Mouse (Mus musculus) layer of hippocampus, adult 11-12 months (tissue): Measurements from ENCODE around the gene Vmn1r212.
"Not testable (repeated sequence)": the region's sequence is repeated elsewhere in the genome, so short reads cannot be mapped to it uniquely, and the experiment has no call there.

ENCODE experiments used
- DNase-seq: peaks from one replicate; pipeline ENCODE4 v3.0.0; 2022; ENCODE audit warnings: low spot score

Vmn1r212 gene

DNA sequence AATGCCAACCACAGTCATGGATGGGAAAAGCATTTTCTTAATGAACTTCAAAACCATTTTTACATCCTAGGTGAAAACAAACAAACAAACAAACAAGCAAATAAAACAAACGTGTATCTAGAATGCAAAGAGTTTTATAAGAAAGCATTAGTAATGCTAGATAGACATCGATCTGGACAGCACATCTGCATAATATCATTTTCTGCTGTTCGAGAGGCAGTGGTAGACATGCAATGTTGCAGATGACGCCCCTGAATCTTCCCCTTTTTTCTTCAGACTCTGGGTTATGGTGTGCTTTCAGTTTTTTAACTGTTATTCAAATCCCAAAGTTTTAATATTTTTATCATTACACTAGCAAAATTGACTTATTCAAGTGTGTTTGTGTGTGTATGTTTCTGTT, at the start of gene Vmn1r212:
Gene Vmn1r212, minus strand, starts transcription at position 101 of the 400 bp plus-strand sequence.
- no peak for DNase-seq

DNA sequence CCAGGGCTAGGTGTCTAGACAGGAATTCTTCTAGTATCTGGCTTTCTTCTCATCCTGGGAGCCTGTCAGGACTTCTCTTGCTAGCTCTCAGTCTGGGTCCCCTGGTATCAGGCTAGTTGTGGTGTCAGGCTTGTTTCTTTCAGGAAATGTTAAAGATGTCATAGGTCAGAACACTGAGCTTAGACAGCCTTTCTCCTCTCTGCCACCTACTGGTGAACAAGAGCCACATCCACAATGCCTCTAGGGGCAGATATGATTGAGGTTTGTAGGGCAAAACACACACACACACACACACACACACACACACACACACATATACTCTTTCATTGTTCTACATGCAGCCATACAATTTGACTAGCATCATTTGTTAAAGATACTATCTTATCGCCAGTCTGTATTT, 4.7 kb downstream of the Vmn1r212 start:
- no peak for DNase-seq

DNA sequence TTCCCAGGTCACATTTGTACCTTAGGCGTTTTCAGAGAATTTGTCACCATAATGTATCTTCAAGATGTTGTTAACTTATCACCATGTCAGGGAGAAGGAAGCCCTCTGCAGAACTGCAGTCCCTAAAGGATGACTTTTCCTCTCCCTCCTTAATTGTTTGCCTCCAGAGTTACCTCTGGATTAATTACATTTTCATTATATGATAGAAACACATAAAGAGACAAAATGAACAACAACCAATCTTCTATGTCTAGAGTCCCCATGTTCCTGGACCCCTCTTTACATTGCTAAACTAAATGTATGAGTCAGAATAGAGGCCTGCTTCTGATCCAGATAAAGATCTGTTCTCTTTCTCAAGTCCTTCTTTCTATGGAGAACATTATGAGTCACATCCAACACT, 26.5 kb downstream of the Vmn1r212 start, which contains the start of gene Vmn1r211:
Gene Vmn1r211, minus strand, starts transcription at position 101 of the 400 bp plus-strand sequence.
- no peak for DNase-seq

DNA sequence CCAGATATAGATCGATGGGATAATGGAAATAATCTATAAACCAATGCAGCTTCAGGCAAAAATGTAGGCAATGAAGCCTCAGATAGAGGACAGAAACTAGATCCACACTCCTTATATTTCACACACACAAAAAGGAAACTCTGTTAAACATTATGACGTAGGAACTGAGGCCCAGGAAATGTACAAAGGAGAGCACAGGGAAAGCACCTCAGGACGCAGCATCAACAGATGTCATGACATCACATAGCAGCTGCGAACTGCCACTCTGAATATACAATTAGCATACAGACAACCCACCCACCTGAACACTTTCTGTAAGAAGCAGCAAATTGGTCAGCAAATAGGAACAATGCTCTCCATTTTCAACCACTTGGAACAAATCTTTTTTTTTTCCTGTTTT, 29.2 kb downstream of the Vmn1r212 start:
- DNase-seq: no peak

DNA sequence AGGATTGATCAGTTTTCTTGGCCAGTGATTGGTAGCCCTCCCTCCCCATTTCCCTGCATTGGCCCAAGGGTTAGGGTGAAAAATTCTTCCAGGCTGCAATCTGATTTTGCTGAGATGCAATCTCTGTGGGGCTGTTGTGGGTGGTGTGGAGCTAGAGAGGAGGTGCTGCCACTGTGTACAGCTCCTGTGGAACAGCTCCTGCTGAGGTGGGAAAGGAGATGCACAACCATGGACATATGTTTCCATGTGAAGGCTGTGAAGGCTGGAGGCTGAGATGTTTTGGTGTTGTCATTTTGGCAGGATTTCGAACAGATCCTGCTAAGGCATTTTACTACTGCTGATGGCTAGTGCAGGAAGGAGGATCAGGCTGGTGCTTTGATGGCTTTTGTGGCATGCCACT, 37.2 kb downstream of the Vmn1r212 start:
- DNase-seq: no peak

DNA sequence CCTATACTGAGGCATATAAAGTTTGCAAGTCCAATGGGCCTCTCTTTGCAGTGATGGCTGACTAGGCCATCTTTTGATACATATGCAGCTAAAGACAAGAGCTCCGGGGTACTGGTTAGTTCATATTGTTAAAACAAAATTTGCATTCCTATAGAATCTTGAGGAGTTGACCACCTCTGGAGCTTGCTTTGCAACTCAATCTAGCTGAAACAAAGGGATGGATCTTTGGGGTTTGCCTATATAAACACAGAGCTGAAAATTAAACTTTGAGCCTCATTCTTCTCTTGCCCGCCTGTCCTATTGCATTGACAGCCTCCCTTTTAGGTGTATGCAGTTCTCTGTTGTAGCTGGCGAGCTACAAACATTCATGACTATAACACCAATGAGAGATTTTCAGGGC, 39.7 kb downstream of the Vmn1r212 start:
- DNase-seq: not testable (repeated sequence)
